Mouse (Mus musculus): Measurements from ENCODE around the gene Sgsm3.
"Not testable (repeated sequence)": the region's sequence is repeated elsewhere in the genome, so short reads cannot be mapped to it uniquely, and the experiment has no call there.

The Sgsm3 gene

DNA sequence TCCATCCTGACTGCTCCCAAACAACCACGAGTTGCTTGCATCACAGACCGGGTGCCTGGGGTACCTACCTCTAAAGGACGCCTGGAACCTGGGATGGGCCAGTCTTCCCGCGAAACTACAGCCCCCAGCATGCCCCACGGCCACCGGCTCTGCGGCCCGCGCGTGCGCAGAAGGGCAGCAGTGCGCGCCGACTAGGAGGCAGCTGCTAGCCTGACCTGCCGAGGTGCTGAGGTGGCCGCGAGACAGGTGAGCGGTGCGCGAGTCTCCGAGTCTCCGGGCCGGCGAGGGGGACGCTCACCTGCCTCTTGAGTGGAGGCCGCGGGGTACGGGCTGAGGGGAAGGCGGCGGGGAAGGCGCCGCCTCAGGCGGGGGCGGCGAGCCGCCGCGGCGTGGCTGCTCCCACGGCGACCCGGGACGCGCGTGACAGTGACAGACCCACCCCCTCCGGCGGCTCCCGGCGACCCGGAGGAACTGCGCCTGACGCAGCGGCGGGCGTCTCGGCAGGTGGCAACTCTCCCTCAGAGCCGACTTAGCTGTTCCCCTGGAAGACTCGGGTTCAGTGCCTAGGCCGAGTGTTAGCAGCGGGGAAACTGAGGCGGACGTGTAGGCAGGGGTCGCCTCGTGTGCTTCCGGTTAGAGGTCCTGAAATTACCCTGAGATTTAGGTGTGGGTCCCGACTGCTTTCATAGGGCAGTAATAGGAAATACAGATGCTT, at the start of gene Sgsm3:
Gene Sgsm3 (plus strand): TSS at position 146 of the 715 bp plus-strand sequence.
- peak; percentile 55 for DNase-seq (ENCODE audit: low spot score)

DNA sequence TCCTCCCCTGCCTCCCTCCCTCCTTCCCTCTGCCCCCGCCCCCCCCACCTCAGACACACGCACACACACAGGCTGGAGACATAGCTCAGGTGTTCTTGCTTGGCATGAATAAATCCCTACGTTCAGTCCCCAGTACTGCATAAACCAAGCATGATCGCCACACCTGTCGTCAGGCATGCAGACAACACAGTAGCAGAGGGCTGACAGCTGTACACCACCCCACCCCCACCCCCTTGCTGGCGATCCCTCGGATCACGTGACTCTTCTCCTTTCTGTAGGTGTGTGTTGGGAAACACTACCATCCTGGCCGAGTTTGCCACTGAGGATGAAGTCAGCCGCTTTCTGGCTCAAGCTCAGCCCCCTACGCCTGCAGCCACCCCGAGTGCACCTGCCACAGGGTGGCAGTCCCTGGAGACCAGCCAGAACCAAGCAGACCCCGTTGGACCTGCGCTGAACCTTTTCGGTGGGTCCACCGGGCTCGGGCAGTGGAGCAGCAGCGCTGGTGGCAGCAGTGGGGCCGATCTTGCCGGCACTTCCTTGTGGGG, 48.7 kb upstream of the Sgsm3 start:
- no peak for DNase-seq (ENCODE audit: low spot score)

DNA sequence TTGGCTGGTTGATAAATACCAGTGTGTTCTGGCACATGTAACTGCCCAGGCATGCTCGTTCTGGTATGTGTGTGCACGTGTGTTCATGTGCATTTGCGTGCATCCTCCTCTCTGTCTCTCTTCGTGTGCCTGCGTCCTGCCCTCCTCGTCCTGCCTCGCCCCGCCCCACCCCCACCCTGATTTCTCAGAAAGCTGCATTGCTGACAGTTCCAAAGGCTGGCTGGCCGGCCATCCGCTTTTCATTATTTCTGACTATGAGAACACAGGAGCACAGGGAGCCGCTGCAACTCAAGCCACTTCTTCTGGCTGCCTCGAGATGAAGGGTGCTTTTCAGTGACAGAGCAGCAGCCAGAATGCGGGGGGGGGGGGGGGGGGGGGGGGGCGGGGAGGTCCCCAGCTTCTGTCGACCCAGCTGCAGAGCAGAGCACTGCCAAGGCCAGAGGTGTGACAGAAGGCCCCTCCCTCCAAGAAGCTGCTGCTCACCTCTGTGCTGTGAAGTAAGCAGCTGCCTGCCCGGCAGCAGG, 47.5 kb upstream of the Sgsm3 start:
- no peak for DNase-seq (ENCODE audit: low spot score)

DNA sequence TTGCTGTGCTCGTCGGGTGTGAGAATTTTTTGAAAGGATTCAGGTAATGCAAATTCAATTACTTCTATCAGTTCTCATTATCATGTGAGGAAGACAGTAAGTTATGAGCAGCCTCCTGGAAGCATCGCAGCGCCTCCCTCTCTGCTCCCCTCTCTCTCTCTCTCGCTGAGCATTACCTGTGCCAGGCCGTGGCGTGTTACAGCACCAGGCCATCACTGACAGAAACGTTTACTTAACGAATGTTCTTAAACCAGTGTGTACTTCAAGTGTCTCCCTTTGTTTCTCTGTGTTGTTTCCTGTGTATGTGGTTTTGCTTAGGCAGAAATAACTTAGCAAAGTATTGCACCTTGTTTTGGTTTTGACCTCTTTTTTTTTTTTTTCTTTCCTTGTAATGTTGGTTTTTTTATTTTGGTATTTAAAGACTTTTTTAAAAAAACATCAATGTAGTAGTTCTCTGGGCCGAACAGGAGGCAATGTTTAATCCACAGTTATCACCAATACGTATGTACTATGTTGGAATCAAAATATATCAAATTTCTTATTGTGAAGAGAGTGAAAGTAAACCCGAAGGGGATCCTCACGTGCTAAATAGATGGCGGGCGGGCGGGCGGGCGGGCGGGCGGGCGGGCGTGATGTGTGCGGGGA, 46.8 kb upstream of the Sgsm3 start:
- DNase-seq (ENCODE audit: low spot score): not testable (repeated sequence)

DNA sequence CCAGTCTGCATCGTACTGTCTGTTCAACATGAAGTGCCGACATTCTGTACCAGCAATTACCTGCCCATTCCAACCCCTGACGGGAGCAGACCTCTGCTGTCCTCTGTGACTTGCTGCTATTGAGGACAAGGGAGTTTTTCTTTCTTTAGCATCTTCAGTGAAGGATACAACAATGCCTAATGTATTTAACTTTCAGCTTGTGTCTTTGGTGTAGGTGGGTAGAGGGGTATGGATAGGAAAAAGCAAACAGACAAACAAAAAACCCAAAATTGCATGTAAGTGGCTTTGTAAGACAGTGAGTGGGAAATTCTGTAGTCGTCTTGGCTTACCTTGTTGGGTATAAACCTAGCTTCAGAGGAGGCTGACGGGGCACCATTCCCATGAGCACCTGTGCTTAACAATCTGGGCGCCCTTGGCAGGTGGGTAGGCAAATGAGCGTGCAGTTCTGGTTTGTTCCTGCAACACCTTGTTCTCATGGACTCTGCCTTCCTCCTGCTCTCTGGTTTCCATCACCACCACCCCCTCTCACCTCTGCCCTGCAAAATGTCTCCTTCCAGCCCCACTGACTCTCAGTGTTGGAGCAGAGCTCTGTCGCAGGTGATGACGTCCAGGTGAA, 46.1 kb upstream of the Sgsm3 start:
- DNase-seq (ENCODE audit: low spot score): no peak

DNA sequence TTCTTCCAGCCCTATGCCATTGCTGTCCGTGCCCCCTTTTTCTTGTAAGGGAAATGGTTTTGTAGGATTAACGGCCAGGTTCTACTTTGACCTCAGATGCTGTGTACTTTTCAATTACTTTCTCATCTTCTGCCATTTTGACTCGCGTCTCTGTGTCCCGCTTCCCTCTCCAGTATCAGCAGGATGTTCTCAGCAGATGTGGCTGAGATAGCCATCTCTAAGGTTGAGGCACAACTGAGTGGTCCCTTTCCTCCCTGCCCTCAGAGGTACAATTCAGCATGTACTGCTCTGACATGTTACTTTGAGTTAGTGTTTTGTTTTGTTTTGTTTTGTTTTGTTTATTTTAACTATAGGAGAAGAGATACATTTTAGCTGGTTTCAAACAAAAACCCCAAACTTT, 42.7 kb upstream of the Sgsm3 start:
- no peak for DNase-seq (ENCODE audit: low spot score)

DNA sequence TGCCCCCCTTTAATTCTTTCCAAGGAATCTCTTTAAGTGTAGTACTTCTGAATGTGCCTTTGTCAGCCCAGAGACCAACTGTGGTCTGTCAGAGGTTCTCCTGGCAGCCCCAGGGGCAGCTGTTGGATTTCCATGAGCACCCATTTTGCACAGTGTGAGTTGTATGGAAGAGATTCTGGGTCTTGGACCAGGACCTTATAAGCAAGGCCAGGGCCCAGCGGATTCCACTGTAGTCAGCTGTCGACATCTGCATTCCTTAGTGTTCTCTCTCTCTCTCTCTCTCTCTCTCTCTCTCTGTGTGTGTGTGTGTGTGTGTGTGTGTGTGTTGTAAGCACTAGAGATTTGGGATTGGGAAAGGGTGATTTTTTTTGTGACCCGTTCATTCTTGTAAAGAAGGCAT, 40.9 kb upstream of the Sgsm3 start:
- no peak for DNase-seq (ENCODE audit: low spot score)

DNA sequence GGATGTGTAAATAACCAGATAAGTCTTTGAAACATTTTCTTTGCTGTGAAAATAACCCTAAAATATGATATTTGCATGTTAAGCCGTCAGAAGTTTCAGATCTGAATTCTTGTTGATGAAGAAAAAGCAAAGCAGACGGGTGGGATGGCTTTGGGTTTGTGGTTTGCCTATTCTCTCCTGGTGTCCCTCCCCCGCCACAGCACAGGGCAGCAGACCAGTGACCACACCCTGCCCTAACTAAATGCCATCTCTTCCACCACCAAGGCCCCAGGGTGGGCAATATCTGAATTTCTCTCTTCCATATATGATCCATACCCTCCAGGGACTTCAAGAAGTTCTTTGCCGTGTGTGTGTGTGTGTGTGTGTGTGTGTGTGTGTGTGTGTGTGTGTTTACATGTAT, 39.0 kb upstream of the Sgsm3 start:
- no peak for DNase-seq (ENCODE audit: low spot score)

DNA sequence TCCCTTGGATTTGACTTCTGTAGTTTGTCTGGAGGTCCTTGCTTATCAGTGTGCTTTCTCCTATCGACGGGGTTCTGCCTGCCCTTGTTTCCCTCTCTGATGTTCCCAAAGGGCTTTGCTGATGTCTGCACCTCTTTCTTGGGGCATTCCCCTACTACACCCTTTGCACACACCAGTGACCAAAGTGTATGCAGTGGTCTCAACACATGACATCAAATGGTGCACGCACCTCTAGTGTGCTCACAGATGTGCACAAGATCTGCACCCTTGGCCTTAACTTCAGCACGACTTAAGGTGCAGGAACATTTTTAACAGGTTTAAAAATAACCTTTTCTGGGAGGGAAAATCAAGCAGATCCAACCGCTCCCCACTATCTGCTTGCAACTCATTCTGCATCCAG, 38.2 kb upstream of the Sgsm3 start:
- no peak for DNase-seq (ENCODE audit: low spot score)

DNA sequence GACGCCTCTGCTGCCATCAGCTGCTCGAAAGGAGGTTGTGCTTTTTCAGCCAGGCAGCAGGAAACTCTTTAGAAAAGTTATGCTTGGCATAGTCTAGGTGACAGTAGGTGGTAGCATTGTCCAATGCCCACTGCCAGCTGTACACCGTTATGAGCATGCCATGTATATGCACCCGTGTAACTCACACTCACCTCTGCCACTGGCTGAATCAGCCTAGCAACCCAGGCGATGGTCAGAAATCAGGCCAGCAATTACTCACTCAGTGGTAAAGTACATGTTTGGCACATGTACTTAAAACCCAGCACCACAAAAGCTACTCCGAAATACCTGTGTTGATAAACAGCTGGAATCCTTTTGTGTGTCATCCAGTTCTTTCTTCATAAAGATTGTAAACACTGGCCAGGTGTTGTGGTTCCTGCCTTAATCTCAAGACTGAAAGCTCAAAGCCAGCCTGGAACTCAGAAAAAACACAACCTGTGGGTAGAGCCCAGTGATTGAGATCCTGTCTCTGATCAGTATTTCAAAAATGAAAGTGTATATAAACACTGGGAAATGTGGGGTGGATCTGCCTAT, 36.0 kb upstream of the Sgsm3 start:
- no peak for DNase-seq (ENCODE audit: low spot score)

DNA sequence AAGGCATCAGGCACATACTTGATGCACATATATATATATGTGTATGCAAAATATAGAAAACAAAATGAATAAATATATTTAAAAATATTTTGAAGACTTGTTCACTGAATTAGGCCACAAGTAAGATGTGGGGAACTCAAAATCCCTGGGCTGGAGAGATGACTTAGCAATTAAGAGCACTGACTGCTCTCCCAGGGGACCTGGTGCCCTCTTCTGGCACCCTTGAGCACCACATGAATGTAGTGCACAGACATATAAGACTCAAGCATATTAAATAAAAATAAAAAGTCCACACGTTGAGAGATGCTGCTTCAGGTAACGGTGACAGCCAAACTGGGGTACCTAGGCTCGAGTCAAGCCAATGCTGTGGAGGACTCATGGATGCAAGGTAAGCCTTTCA, 31.7 kb upstream of the Sgsm3 start:
- no peak for DNase-seq (ENCODE audit: low spot score)

DNA sequence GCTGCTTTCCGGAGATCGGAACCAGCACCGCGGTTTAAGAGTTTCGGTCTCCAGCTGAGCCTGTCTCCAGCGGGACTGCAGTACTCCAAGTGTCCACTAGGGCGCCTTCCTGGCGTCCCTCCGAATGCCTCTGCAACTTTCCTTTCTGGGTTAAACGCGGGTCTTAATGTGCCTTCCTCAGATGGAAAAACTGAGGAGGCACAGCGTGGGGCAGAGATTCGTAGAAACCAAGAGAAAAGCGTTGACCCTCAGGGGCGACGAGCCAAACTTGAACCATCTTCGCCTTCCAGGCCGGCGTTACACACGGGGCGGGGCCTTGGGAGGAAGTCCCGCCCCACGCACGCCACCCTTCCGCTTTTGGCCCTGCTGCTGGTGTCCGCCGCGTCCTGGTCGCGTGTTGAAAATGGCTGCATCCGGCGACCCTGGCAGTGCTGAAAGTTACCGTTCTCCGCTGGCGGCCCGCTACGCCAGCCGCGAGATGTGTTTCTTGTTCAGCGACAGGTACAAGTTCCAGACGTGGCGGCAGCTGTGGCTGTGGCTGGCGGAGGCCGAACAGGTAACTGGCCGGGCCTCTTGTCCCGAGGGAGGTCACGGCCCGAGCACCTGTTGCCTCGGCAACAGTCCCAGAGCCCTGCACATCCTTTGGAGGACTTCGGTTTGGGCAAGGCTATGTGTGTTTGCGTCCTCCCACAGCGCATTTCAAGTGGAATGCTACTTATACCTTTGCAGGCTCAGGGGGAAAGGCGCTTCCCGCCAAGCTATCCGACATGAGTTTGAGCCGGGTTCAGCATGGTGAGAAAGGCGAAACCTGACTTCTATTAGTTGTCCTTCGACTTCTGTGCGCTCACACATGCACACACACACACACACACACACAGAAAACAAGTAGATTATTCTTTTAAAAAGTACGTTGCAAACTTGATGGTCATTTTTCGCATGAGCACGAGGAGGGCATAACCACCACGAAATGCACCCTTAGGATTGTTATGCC, 29.1 kb upstream of the Sgsm3 start, which contains the start of gene Adsl:
Gene Adsl (plus strand): TSS at position 346 of the 991 bp plus-strand sequence.
- DNase-seq (ENCODE audit: low spot score): peak; percentile 49

DNA sequence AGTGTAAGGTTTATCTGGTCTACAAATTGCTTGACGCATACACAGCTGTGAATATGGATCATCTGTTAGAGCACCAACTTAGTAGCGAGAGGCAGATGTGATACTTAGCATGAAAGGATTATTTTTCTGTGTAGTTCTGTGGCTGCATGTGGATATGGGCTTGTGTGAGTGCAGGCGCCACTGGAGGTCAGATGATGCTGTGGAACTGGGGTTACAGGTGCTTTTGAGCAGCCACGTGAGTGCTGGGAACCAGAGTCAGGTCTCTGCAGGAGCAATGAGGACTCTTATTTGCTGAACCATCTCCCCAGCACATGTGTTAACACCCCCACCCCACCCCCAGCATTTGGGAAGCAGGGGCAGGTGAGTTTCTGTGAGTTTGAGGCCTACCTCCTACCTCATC, 28.1 kb upstream of the Sgsm3 start:
- DNase-seq (ENCODE audit: low spot score): no peak

DNA sequence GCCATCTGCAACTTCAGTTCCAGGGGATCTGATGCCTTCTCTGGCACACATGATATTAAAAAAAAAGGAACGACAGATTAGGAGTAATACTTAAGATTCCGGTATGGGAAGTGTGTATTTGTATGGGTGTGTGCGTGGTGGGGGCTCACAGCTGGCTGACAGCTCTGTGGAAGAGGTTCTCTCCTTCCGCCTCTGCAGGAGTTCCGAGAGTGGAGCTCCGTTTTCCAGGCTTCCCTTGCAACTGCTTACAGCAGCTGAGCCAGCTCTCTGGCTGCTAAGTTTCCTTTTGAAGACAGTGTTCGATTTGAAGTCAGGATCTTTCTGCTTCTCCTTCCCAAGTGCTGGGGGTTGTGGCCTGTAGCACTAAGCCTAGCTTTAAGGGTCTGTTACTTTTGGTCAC, 27.5 kb upstream of the Sgsm3 start:
- DNase-seq (ENCODE audit: low spot score): no peak

DNA sequence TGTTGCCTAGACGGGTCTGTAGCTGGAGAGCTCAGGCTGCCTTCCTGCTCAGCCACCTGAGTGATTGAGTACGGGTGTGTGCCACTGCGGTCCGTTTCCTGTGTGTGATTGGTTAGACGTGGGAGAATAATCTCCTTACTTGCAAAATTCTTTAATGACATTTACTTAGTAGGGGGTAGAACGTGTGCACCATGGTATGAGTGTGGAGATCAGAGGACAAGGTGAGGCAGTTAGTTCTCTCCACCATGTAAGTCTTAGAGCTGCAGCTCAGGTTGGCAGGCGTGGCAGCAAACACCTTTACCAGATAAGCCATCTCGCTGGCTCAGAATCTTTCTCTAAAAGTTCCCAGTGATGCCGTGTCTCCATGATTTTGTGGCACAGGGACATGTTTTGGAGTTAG, 23.6 kb upstream of the Sgsm3 start:
- no peak for DNase-seq (ENCODE audit: low spot score)

DNA sequence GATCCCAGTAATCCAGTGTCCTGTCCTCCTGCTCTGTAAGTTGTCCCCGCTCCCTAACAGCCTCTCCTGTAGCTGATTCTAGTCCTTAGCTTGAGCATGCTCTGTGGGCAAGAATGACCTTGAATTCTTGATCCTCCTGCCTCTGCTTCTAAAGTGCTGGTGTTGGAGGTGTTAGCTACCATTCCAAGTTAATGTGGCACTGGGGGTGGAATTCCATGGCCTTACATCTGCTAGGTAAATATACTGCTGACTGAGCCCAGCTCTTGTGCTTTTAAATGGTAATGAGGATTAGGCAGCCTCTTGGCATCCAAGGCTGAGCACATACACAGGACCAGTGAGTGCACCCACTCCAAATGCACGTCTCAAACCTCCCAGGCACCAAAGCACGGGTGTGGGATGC, 22.7 kb upstream of the Sgsm3 start:
- DNase-seq (ENCODE audit: low spot score): no peak

DNA sequence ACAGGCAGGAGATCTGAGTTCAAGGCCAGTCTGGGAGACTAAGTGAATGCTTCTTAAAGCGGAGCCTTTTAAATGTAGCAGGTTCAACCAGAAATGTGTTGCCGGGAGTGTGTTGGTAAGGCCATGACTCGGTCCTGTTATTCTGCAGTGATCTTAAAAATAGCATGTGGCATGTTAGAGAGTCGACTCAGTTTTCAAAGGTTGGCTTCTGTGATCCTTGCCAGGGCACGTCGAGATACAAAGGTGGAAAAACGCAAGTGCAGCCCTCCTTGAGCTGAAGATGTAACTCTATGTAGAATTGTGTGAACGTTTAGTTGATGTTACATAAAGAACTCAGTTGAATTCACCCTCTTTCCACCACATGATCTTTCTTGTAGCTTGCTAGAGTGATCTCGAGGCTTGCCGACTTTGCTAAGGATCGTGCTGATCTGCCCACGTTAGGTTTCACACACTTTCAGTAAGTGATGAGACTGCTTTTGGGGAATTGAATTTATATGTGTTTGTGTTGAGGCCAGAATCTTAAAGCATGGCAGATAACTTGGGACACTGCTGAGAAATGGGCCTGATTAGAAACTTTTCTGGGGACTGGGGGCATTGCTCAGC, 21.6 kb upstream of the Sgsm3 start:
- no peak for DNase-seq (ENCODE audit: low spot score)

DNA sequence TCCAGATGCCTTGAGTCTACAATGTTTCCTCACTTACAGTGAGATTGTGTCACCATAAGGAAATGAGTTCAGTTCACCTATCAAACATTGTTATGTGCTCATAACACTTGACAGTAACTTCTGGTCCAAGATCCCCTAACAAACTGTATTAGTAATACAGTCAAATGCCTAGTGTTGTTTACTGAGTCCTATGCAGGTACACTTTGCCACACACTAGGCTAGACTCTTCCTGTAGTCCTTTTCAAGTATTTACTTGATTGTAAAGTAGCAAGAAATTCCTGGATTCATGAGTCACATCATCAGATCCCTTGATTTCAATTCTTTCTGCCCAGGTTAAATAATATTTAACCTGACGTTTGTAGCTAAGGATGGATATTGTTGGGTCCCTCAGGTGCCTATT, 8.2 kb upstream of the Sgsm3 start:
- DNase-seq (ENCODE audit: low spot score): no peak

DNA sequence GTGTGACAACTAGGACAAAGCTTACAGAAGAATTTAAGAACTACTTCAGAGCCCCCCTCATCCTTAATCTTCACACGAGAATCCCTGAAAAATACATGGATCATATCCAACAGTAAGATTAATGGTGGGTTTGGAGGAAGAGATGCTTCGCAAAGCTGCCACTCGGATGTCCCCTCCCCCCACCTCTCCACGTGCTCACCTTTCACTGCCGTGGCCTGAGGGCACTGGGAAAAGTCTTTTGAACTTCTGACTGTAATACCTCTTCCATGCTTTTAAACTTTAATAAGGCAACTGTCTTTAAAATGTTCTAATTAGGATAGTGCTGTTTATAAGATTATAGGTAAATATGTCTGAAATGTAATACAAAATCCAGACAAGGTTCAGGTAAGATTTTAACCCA, 3.3 kb upstream of the Sgsm3 start:
- no peak for DNase-seq (ENCODE audit: low spot score)

DNA sequence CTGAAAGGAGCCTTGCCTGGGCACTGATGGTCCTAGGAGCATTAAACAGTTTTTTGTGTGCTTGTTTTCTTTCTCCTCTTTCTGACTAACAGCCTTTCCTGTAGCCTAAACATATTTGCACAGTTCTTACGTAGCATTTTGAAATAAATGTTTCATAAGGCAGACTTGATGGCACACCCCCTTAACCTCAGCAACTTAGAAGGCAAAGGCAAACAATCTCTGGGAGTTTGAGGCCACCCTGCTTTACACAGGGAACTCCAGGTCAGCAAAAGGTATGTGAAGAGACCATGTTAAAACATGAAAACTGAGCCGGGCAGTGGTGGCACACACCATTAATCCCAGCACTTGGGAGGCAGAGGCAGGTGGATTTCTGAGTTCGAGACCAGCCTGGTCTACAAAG, 1.9 kb upstream of the Sgsm3 start:
- no peak for DNase-seq (ENCODE audit: low spot score)

DNA sequence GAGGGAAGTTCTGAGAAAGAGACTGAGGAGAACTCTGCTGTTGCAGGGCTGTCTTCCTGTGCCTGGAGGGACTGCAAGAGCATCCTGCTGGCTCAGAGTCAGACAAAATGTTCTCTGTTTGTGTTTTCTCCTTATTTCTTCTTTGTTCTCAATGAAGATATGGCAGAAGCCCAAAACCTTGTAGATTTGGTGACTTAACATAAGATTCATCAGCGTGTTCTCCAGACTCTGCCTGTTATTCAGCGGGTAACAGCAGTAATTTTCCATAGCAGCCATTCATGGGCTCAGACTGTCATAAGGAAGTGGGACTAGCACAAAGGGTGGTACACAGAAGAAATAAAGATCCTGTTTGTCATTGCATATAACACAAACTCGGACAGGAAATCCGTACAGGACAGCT, 2.0 kb downstream of the Sgsm3 start:
- DNase-seq (ENCODE audit: low spot score): no peak

Data from urinary bladder, postnatal 10 days (tissue).